Mouse (Mus musculus): ENCODE data around the gene Plscr5. TPM values are rescaled to one million over a fixed set of nuclear protein-coding genes. Genes with fewer than 3 reads are reported as not detected.

The Plscr5 gene
- polyA plus RNA-seq, 1 experiment from 2014 or later: not detected

Other genes starting within 250 kb of the Plscr5 start
- 27.1 and 27.2 TPM in 2 replicates for gene Plscr1, start 56.8 kb downstream of the Plscr5 start, polyA plus RNA-seq (2016; fragmentation: Nextera tagmentation; extraction: Ambion mirVana)
- 0.52 and 0.73 TPM in 2 replicates for gene Plscr2, start 82.7 kb downstream of the Plscr5 start, polyA plus RNA-seq (2016; fragmentation: Nextera tagmentation; extraction: Ambion mirVana)
- not detected in 2 replicates for gene 1700057G04Rik, start 116.4 kb downstream of the Plscr5 start, polyA plus RNA-seq (2016; fragmentation: Nextera tagmentation; extraction: Ambion mirVana)

Measured in limb, embryonic 12.5 days (tissue).